Mouse (Mus musculus): ENCODE data around the gene Myt1l.

Gene Myt1l

GRCm38 (mm10) chr12:29629875-29630538, 101.8 kb downstream of the Myt1l start:
- Histone ChIP-seq H3K4me3 (replicated peaks; ENCODE audit: low read length) (no peak overlapping the region), H3K36me3 (ENCODE audit: insufficient read depth, low read length) (no peaks in the 10 kb centered on the region), H3K27me3 (ENCODE audit: insufficient read depth, low read length) (no peaks in the 10 kb centered on the region), H3K4me1 (replicated peaks; ENCODE audit: low read depth, low read length) (no peaks in the 10 kb centered on the region), H3K9me3 (ENCODE audit: low read length) (no peaks in the 10 kb centered on the region)
- TF ChIP-seq POU5F1 (IDR thresholded peaks at IDR 0.05; ENCODE audit: borderline replicate concordance, low read length) (no peak), NANOG (IDR thresholded peaks at IDR 0.05; ENCODE audit: borderline replicate concordance, low read length) (no peak), CTCF (conservative IDR thresholded peaks at IDR 0.05; ENCODE audit: low read length) (no peak)

GRCm38 (mm10) chr12:29634509-29634908, 106.3 kb downstream of the Myt1l start:
- no peaks in the 10 kb centered on the region for H3K9me3 ChIP-seq (ENCODE audit: low read length)
- H3K36me3 ChIP-seq (ENCODE audit: insufficient read depth, low read length), result no peaks in the 10 kb centered on the region
- TF ChIP-seq CTCF (conservative IDR thresholded peaks at IDR 0.05; ENCODE audit: low read length) (no peak), NANOG (IDR thresholded peaks at IDR 0.05; ENCODE audit: borderline replicate concordance, low read length) (no peak), POU5F1 (IDR thresholded peaks at IDR 0.05; ENCODE audit: borderline replicate concordance, low read length) (no peak)
- H3K4me1 ChIP-seq (replicated peaks; ENCODE audit: low read depth, low read length), result no peaks in the 10 kb centered on the region
- H3K27me3 ChIP-seq (ENCODE audit: insufficient read depth, low read length), result no peaks in the 10 kb centered on the region
- no peak overlapping the region for H3K4me3 ChIP-seq (replicated peaks; ENCODE audit: low read length)

GRCm38 (mm10) chr12:29639543-29640196, 111.5 kb downstream of the Myt1l start:
- H3K36me3 ChIP-seq (ENCODE audit: insufficient read depth, low read length), result no peaks in the 10 kb centered on the region
- no peak overlapping the region for H3K4me3 ChIP-seq (replicated peaks; ENCODE audit: low read length)
- TF ChIP-seq POU5F1 (IDR thresholded peaks at IDR 0.05; ENCODE audit: borderline replicate concordance, low read length), result no peak
- no peak for TF ChIP-seq NANOG (IDR thresholded peaks at IDR 0.05; ENCODE audit: borderline replicate concordance, low read length)
- no peak for TF ChIP-seq CTCF (conservative IDR thresholded peaks at IDR 0.05; ENCODE audit: low read length)
- H3K4me1 ChIP-seq (replicated peaks; ENCODE audit: low read depth, low read length), result no peaks in the 10 kb centered on the region
- no peaks in the 10 kb centered on the region for H3K9me3 ChIP-seq (ENCODE audit: low read length)
- no peaks in the 10 kb centered on the region for H3K27me3 ChIP-seq (ENCODE audit: insufficient read depth, low read length)

DNA sequence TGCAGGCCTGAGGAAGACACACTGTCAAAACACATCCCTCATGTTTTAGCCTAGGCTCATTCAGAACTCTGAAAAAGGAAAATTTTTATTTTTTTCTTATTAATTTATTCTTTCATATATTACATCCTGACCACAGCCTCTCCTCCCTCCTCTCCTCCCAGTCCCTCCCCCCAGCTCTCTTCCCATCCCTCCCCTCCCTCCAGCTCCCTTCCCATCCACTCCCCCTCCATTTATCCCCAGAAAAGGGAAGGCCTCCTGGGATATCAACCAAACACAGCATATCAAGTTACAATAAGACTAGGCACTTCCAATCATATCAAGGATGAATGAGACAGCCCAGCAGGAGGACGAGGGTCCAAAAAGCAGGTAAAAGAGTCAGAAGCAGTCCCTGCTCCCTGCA, 112.0 kb downstream of the Myt1l start:
- Histone ChIP-seq H3K9me3 (ENCODE audit: low read length) (no peaks in the 10 kb centered on the region), H3K27me3 (ENCODE audit: insufficient read depth, low read length) (no peaks in the 10 kb centered on the region), H3K4me3 (replicated peaks; ENCODE audit: low read length) (no peak overlapping the region), H3K4me1 (replicated peaks; ENCODE audit: low read depth, low read length) (no peaks in the 10 kb centered on the region), H3K36me3 (ENCODE audit: insufficient read depth, low read length) (no peaks in the 10 kb centered on the region)
- TF ChIP-seq CTCF (conservative IDR thresholded peaks at IDR 0.05; ENCODE audit: low read length) (no peak), NANOG (IDR thresholded peaks at IDR 0.05; ENCODE audit: borderline replicate concordance, low read length) (no peak), POU5F1 (IDR thresholded peaks at IDR 0.05; ENCODE audit: borderline replicate concordance, low read length) (no peak)

- Histone ChIP-seq H3K36me3 (ENCODE audit: insufficient read depth, low read length) (no peaks in the 10 kb centered on the region), H3K9me3 (ENCODE audit: low read length) (no peaks in the 10 kb centered on the region), H3K4me1 (replicated peaks; ENCODE audit: low read depth, low read length) (no peaks in the 10 kb centered on the region), H3K4me3 (replicated peaks; ENCODE audit: low read length) (no peak overlapping the region), H3K27me3 (ENCODE audit: insufficient read depth, low read length) (no peaks in the 10 kb centered on the region)
- TF ChIP-seq CTCF (conservative IDR thresholded peaks at IDR 0.05; ENCODE audit: low read length), result no peak
- no peak for TF ChIP-seq POU5F1 (IDR thresholded peaks at IDR 0.05; ENCODE audit: borderline replicate concordance, low read length)
Measured at GRCm38 (mm10) chr12:29642915-29643314, 114.7 kb downstream of the Myt1l start.

GRCm38 (mm10) chr12:29644091-29644490, 115.9 kb downstream of the Myt1l start:
- Histone ChIP-seq H3K27me3 (ENCODE audit: insufficient read depth, low read length) (no peaks in the 10 kb centered on the region), H3K36me3 (ENCODE audit: insufficient read depth, low read length) (no peaks in the 10 kb centered on the region), H3K4me3 (replicated peaks; ENCODE audit: low read length) (no peak overlapping the region), H3K9me3 (ENCODE audit: low read length) (no peaks in the 10 kb centered on the region), H3K4me1 (replicated peaks; ENCODE audit: low read depth, low read length) (no peaks in the 10 kb centered on the region)
- TF ChIP-seq CTCF (conservative IDR thresholded peaks at IDR 0.05; ENCODE audit: low read length) (no peak), NANOG (IDR thresholded peaks at IDR 0.05; ENCODE audit: borderline replicate concordance, low read length) (no peak), POU5F1 (IDR thresholded peaks at IDR 0.05; ENCODE audit: borderline replicate concordance, low read length) (no peak)

DNA sequence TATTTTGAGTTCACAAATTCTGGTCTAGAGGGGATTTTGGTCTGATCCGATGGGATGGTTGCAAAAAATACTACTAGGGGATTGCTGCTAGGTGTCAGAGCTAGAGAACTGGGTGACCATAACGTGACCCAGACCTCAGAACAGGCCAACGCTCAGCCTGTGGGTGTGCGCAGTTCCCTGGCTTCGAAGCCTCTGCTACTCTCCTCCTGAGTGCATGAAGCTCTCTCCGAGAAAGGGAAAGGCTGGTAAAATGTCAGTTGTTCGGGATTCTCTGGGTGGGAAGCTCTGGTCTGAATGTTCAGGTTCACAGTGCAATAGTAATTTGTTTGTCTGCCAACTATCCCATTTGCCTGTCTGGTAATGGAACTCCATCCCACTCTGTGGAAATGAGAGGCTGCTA, 116.5 kb downstream of the Myt1l start:
- TF ChIP-seq NANOG (IDR thresholded peaks at IDR 0.05; ENCODE audit: borderline replicate concordance, low read length) (no peak), CTCF (conservative IDR thresholded peaks at IDR 0.05; ENCODE audit: low read length) (no peak), POU5F1 (IDR thresholded peaks at IDR 0.05; ENCODE audit: borderline replicate concordance, low read length) (no peak)

DNA sequence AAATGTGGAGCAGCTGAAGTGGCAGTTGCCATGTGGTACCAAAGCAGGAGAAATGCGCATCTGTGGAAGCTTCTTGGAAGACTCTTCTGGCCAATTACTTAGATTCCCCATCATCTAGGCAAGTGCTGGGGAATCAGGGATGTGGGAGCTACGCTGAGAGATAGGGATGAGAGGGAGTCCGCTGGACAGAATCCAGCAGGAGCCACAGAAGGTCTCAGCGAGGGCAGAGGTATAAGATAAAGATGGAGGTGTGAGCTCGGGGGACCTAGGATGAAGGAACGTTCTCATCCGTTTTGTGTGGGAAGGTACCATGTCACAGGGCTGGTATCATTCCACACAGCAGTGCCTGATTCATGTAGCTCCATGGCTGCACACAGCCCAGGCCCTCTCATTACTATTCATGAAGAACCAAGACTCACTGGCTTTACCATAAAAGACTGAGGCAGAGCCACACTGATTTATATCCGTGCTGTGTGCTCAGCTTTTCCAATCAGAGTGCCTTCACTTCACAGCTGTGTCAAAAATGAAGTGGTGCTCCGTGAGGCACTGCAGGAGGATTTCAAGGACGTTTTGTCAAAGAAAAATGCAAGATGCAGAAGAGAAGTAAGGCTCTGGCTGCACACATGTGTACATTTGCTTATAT, 121.4 kb downstream of the Myt1l start:
- Histone ChIP-seq H3K4me1 (replicated peaks; ENCODE audit: low read depth, low read length) (no peaks in the 10 kb centered on the region), H3K27me3 (ENCODE audit: insufficient read depth, low read length) (no peaks in the 10 kb centered on the region), H3K9me3 (ENCODE audit: low read length) (no peaks in the 10 kb centered on the region), H3K4me3 (replicated peaks; ENCODE audit: low read length) (no peak overlapping the region), H3K36me3 (ENCODE audit: insufficient read depth, low read length) (no peaks in the 10 kb centered on the region)
- TF ChIP-seq CTCF (conservative IDR thresholded peaks at IDR 0.05; ENCODE audit: low read length) (no peak), POU5F1 (IDR thresholded peaks at IDR 0.05; ENCODE audit: borderline replicate concordance, low read length) (no peak), NANOG (IDR thresholded peaks at IDR 0.05; ENCODE audit: borderline replicate concordance, low read length) (no peak)

More for the DNA sequence above, 116.5 kb downstream of the Myt1l start:
- Histone ChIP-seq H3K36me3 (ENCODE audit: insufficient read depth, low read length) (no peaks in the 10 kb centered on the region), H3K27me3 (ENCODE audit: insufficient read depth, low read length) (no peaks in the 10 kb centered on the region), H3K4me1 (replicated peaks; ENCODE audit: low read depth, low read length) (no peaks in the 10 kb centered on the region), H3K4me3 (replicated peaks; ENCODE audit: low read length) (no peak overlapping the region), H3K9me3 (ENCODE audit: low read length) (no peaks in the 10 kb centered on the region)

Data from E14TG2a.4 (cell line).